Mouse (Mus musculus) hindbrain, postnatal 0 days (tissue): Measurements from ENCODE around the gene Olfr1200. TPM values are rescaled to one million over a fixed set of nuclear protein-coding genes. Genes with fewer than 3 reads are reported as not detected.

ENCODE experiments used
- ATAC-seq: fragments of 200-750 bp; cut with Nextera tagmentation; 2 replicates; pipeline ENCODE4 v1.8.0; 2017; ENCODE audit warnings: mild to moderate bottlenecking, moderate TSS enrichment, moderate library complexity
- DNase-seq: peaks from one replicate; pipeline ENCODE4 v3.0.0-alpha.2; 2015; ENCODE audit warnings: low spot score
- H3K27ac ChIP-seq: fragments of 300-500 bp; sonication (generic); 2 replicates; pipeline ENCODE4 v1.5.1; 2014; ENCODE audit warnings: mild to moderate bottlenecking
- H3K27me3 ChIP-seq: fragments of 300-500 bp; sonication (generic); 2 replicates; pipeline ENCODE4 v1.6.1; 2014; ENCODE audit warnings: low read length, mixed read lengths; ENCODE audit not compliant: insufficient read depth
- H3K36me3 ChIP-seq: fragments of 300-500 bp; sonication (generic); 2 replicates; pipeline ENCODE4 v1.6.1; 2014; ENCODE audit warnings: low read length, mixed read lengths; ENCODE audit not compliant: insufficient read depth
- H3K4me1 ChIP-seq: fragments of 300-500 bp; sonication (generic); 2 replicates; pipeline ENCODE4 v1.6.1; 2014; ENCODE audit warnings: antibody characterized with exemption, low read length, mixed read lengths; ENCODE audit not compliant: insufficient read depth
- H3K4me2 ChIP-seq: fragments of 300-500 bp; sonication (generic); 2 replicates; pipeline ENCODE4 v1.6.1; 2014; ENCODE audit warnings: low read depth, mild to moderate bottlenecking, low read length, moderate library complexity, mixed read lengths
- H3K4me3 ChIP-seq: fragments of 300-500 bp; sonication (generic); 2 replicates; pipeline ENCODE4 v1.5.1; 2014; ENCODE audit warnings: low read length
- H3K9ac ChIP-seq: fragments of 300-500 bp; sonication (generic); replicated peaks from 2 replicates; pipeline ENCODE4 v1.6.1; 2014; ENCODE audit warnings: mild to moderate bottlenecking, low read length, moderate library complexity, mixed read lengths
- H3K9me3 ChIP-seq: fragments of 300-500 bp; sonication (generic); 2 replicates; pipeline ENCODE4 v1.6.1; 2016; ENCODE audit warnings: low read length, mixed read lengths
- CTCF ChIP-seq: IDR thresholded peaks from 2 replicates; pipeline ENCODE4 v1.5.1; 2016; ENCODE audit warnings: antibody characterized with exemption, control low read depth, low read depth
- WGBS: fragments of 180-500 bp; shearing (Covaris S2); extraction: QIAGEN DNeasy Blood & Tissue Kit; methylation state at CpG from one replicate; pipeline ENCODE4 v1.1.7; 2014; 5-methylcytosine and 5-hydroxymethylcytosine counted together
- polyA plus RNA-seq: library from polyadenylated mRNA; unstranded; fragments of >200 nt; fragmentation: Nextera tagmentation; extraction: Ambion mirVana; gene quantifications from 2 replicates; pipeline ENCODE4 v1.2.1, GENCODE M21; 2015
- total RNA-seq: library from RNA; depleted of rRNA; stranded (reverse); fragments of >200 nt; gene quantifications from 2 replicates; pipeline ENCODE4 v1.2.3, GENCODE M21; 2014; rRNA removed

Gene Olfr1200
- not detected in 2 replicates for total RNA-seq
- not detected in 2 replicates for polyA plus RNA-seq

DNA sequence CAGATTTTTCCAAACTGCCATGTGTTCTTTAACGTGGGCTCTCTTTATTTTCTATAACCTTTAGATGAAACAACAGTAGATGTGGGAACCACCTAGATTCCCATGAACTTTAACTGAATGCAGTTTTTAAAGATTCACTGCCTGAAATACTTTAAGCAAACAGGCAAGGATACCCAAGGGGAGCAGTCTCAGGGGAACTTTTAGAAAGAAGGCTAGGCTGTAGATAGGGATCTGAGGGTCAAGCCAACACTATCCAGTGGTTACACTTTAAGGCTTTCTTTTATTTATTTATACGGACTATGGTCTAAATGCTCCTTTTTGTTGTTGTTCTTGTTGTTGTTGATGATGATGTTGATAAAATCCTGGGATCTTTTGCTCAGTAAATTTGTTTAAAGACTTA, at the start of gene Olfr1200:
Olfr1200 (minus strand) TSS at position 101 of the 400 bp plus-strand sequence.
- 79% methylated on average over 2 of the region's 2 CpGs for WGBS
- Histone ChIP-seq H3K9ac (no peak within 1 kb of the TSS), H3K4me1 (no peaks in the 10 kb centered on the region), H3K4me2 (no peak within 1 kb of the TSS), H3K4me3 (no peak within 1 kb of the TSS), H3K36me3 (no peaks in the 10 kb centered on the region), H3K9me3 (no peaks in the 10 kb centered on the region), H3K27ac (no peak within 1 kb of the TSS), H3K27me3 (no peaks in the 10 kb centered on the region)
- ATAC-seq (no peak), DNase-seq (no peak)
- no peak for TF ChIP-seq CTCF

DNA sequence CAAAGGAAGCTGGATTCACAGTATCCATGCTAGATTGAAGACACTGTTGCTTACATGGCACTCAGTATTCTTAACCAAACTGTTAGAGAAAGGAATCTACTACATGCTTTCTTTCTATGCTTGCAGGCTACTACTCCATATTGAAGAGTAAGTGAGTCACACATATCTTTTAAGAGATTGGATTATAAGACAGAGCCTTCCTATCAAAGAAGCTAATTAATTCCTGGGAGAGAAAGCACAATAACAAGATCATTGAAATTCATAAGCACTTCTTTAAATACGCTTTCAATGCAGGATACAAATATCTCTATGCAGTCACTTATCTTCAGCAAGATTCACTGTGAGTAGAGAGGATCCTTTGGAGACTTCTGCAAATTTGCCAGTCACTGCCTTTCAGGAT, 43.9 kb upstream of the Olfr1200 start, which contains the start of gene Olfr1202:
Olfr1202 (plus strand) TSS at position 301 of the 400 bp plus-strand sequence.
- H3K36me3 ChIP-seq: no peaks in the 10 kb centered on the region
- DNase-seq (no peak), ATAC-seq (no peak)
- 84% methylated on average over 1 of the region's 1 CpGs for WGBS
- H3K4me2 ChIP-seq: no peak within 1 kb of the TSS
- no peaks in the 10 kb centered on the region for H3K27me3 ChIP-seq
- no peak within 1 kb of the TSS for H3K4me3 ChIP-seq
- no peak for TF ChIP-seq CTCF
- no peak within 1 kb of the TSS for H3K27ac ChIP-seq
- no peaks in the 10 kb centered on the region for H3K4me1 ChIP-seq
- no peaks in the 10 kb centered on the region for H3K9me3 ChIP-seq
- H3K9ac ChIP-seq: no peak within 1 kb of the TSS

DNA sequence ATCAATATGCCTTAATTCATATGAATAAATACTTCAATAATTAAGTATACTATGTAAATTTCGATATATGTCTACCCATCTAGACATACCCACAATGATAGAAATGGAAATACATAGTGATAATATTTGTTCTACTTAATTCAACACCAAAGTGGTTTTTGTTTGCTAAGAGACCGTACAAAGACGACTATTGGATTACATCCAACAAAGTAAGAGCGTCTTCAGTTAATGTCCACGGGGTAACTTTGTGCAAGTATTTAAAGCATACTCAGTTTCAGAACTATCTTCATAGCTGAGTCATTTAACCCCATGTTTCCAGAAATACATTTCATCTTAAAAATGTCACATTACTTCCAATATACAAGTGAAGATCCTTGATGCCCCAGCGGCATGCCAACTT, 22.4 kb upstream of the Olfr1200 start, which contains the start of gene Olfr1201:
Olfr1201 (plus strand) TSS at position 301 of the 400 bp plus-strand sequence.
- H3K9me3 ChIP-seq: no peaks in the 10 kb centered on the region
- H3K4me2 ChIP-seq: no peak within 1 kb of the TSS
- no peak within 1 kb of the TSS for H3K9ac ChIP-seq
- DNase-seq (no peak), ATAC-seq (no peak)
- no peaks in the 10 kb centered on the region for H3K4me1 ChIP-seq
- no peak within 1 kb of the TSS for H3K4me3 ChIP-seq
- no peak within 1 kb of the TSS for H3K27ac ChIP-seq
- H3K36me3 ChIP-seq: no peaks in the 10 kb centered on the region
- H3K27me3 ChIP-seq: no peaks in the 10 kb centered on the region
- no peak for TF ChIP-seq CTCF
- WGBS: 78% methylated on average over 6 of the region's 6 CpGs

DNA sequence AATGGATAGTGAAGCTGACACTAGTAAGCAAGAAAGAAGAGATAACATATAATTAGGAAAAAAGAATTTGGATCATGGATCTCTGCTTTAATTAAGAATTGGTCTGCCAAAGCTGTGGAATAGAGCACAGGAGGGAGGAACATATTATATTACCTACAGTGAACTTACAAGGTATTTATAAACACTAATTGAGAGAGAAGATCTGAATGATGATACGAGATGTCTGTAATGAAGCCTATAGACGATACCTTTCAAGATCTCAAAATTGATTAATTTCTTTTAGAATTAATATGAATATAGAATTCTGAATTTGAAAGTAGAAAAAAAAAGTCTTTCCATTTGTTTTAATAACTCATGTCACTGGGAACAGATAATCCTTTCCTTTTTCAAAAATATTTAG, 9.9 kb downstream of the Olfr1200 start, which contains the start of gene Olfr1199:
Olfr1199 (minus strand) TSS at position 101 of the 400 bp plus-strand sequence.
- DNase-seq (no peak), ATAC-seq (no peak)
- no peaks in the 10 kb centered on the region for H3K27me3 ChIP-seq
- H3K27ac ChIP-seq: no peak within 1 kb of the TSS
- H3K4me1 ChIP-seq: no peaks in the 10 kb centered on the region
- WGBS: 96% methylated on average over 2 of the region's 2 CpGs
- H3K4me3 ChIP-seq: no peak within 1 kb of the TSS
- no peak within 1 kb of the TSS for H3K9ac ChIP-seq
- no peak within 1 kb of the TSS for H3K4me2 ChIP-seq
- no peaks in the 10 kb centered on the region for H3K9me3 ChIP-seq
- TF ChIP-seq CTCF: no peak
- H3K36me3 ChIP-seq: no peaks in the 10 kb centered on the region

DNA sequence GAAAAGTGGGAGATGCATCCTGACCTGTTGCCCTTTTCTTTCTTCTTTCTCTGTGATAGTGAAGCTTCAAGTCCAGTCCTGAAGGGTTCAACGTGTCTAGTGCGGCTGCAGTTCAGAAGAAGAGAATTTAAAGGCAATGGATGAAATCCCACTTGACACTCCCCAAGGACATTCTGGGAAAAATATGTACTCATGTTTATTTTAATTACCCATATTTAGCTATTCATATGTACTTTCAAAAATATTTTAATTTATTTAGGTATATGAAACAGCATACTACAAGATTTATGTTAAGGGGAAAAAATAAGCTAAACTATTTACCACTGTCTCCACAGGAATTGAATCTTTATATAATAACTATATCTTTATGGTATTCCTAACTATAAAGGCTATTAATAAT, 19.0 kb downstream of the Olfr1200 start, which contains the start of gene Olfr1198:
Olfr1198 (minus strand) TSS at position 101 of the 400 bp plus-strand sequence.
- no peak for ATAC-seq

DNA sequence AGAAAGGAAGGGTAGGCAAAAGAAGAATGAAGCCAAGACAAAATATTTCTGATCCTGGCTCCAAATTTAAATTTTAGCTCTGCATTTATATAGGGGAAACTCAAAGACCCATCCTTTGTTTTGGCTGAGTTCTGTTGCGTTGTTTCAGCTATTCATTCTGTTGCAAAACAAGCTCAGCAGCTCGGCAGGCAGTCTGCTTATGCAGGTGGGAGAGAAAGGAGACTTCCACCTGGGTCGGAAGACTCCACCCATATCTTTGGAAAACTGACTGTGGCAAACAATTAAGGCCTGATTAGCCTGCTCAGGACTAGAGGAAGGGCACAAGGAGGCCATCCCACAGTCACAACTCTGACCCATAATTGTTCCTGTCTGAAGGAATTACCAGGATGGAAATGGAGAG, 26.9 kb downstream of the Olfr1200 start:
- Histone ChIP-seq H3K9ac (no peak overlapping the region), H3K36me3 (no peaks in the 10 kb centered on the region), H3K9me3 (no peaks in the 10 kb centered on the region), H3K27ac (no peak overlapping the region), H3K4me2 (no peak overlapping the region), H3K27me3 (no peaks in the 10 kb centered on the region), H3K4me1 (no peaks in the 10 kb centered on the region), H3K4me3 (no peak overlapping the region)
- WGBS: 75% methylated on average over 3 of the region's 3 CpGs
- no peak for DNase-seq
- no peak for ATAC-seq
- no peak for TF ChIP-seq CTCF

More for the DNA sequence above, 19.0 kb downstream of the Olfr1200 start, which contains the start of gene Olfr1198:
- H3K4me2 ChIP-seq: no peak within 1 kb of the TSS
- no peaks in the 10 kb centered on the region for H3K4me1 ChIP-seq
- 79% methylated on average over 2 of the region's 2 CpGs for WGBS
- H3K9me3 ChIP-seq: no peaks in the 10 kb centered on the region
- no peak for DNase-seq
- no peaks in the 10 kb centered on the region for H3K36me3 ChIP-seq
- H3K9ac ChIP-seq: no peak within 1 kb of the TSS
- no peak within 1 kb of the TSS for H3K27ac ChIP-seq
- H3K27me3 ChIP-seq: no peaks in the 10 kb centered on the region
- no peak for TF ChIP-seq CTCF
- H3K4me3 ChIP-seq: no peak within 1 kb of the TSS

DNA sequence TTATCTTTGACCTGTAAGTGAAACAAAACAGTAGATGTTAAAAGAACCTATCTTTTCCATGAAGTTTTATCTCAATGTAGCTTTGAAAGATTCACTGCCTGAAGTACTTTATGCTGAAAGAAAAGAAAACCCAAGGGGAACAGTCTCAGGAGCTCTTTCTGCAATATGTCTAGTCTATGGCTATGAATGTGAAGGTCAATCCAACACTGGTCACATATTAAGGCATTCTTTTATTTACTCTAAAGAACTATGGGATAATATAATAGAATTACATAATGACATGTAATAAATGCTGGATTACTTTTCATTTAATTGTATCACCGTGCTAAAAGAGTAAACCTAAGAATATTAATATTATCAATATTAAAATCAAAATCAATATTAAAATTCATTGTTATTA, 38.0 kb downstream of the Olfr1200 start, which contains the start of gene Olfr1197:
Olfr1197 (minus strand) TSS at position 101 of the 400 bp plus-strand sequence.
- DNase-seq (no peak), ATAC-seq (no peak)
- Histone ChIP-seq H3K9ac (no peak within 1 kb of the TSS), H3K4me3 (no peak within 1 kb of the TSS), H3K4me2 (no peak within 1 kb of the TSS), H3K4me1 (no peaks in the 10 kb centered on the region), H3K27me3 (no peaks in the 10 kb centered on the region), H3K36me3 (no peaks in the 10 kb centered on the region), H3K27ac (no peak within 1 kb of the TSS), H3K9me3 (no peaks in the 10 kb centered on the region)
- 87% methylated on average over 1 of the region's 1 CpGs for WGBS
- no peak for TF ChIP-seq CTCF

Other genes starting within 250 kb of the Olfr1200 start
- gene Olfr1188, start 213.6 kb downstream of the Olfr1200 start, total RNA-seq: not detected in 2 replicates
- gene Olfr1188, start 213.6 kb downstream of the Olfr1200 start, polyA plus RNA-seq: not detected in 2 replicates
- not detected in 2 replicates for gene Olfr1189, start 184.0 kb downstream of the Olfr1200 start, total RNA-seq
- gene Olfr1189, start 184.0 kb downstream of the Olfr1200 start, polyA plus RNA-seq: not detected in 2 replicates
- not detected in 2 replicates for gene Olfr1191-ps1, start 129.9 kb downstream of the Olfr1200 start, total RNA-seq
- gene Olfr1191-ps1, start 129.9 kb downstream of the Olfr1200 start, polyA plus RNA-seq: not detected in 2 replicates
- gene Olfr1192-ps1, start 122.0 kb downstream of the Olfr1200 start, total RNA-seq: not detected in 2 replicates
- gene Olfr1192-ps1, start 122.0 kb downstream of the Olfr1200 start, polyA plus RNA-seq: not detected in 2 replicates
- not detected in 2 replicates for gene Olfr1193, start 94.9 kb downstream of the Olfr1200 start, total RNA-seq
- gene Olfr1193, start 94.9 kb downstream of the Olfr1200 start, polyA plus RNA-seq: not detected in 2 replicates
- not detected in 2 replicates for gene Olfr1195, start 81.3 kb downstream of the Olfr1200 start, total RNA-seq
- gene Olfr1195, start 81.3 kb downstream of the Olfr1200 start, polyA plus RNA-seq: not detected in 2 replicates
- not detected in 2 replicates for gene Olfr1196, start 65.9 kb downstream of the Olfr1200 start, total RNA-seq
- not detected in 2 replicates for gene Olfr1196, start 65.9 kb downstream of the Olfr1200 start, polyA plus RNA-seq
- not detected in 2 replicates for gene Olfr1197, start 38.1 kb downstream of the Olfr1200 start, total RNA-seq
- not detected in 2 replicates for gene Olfr1197, start 38.1 kb downstream of the Olfr1200 start, polyA plus RNA-seq
- not detected in 2 replicates for gene Olfr1198, start 19.1 kb downstream of the Olfr1200 start, total RNA-seq
- not detected in 2 replicates for gene Olfr1198, start 19.1 kb downstream of the Olfr1200 start, polyA plus RNA-seq
- not detected in 2 replicates for gene Olfr1199, start 10.0 kb downstream of the Olfr1200 start, total RNA-seq
- not detected in 2 replicates for gene Olfr1199, start 10.0 kb downstream of the Olfr1200 start, polyA plus RNA-seq
- gene Olfr1201, start 22.5 kb upstream of the Olfr1200 start, total RNA-seq: not detected in 2 replicates
- not detected in 2 replicates for gene Olfr1201, start 22.5 kb upstream of the Olfr1200 start, polyA plus RNA-seq
- gene Olfr1202, start 44.0 kb upstream of the Olfr1200 start, total RNA-seq: not detected in 2 replicates
- gene Olfr1202, start 44.0 kb upstream of the Olfr1200 start, polyA plus RNA-seq: not detected in 2 replicates
- not detected in 2 replicates for gene Olfr1205, start 59.2 kb upstream of the Olfr1200 start, total RNA-seq
- gene Olfr1205, start 59.2 kb upstream of the Olfr1200 start, polyA plus RNA-seq: not detected in 2 replicates
- not detected in 2 replicates for gene Olfr1204, start 78.8 kb upstream of the Olfr1200 start, total RNA-seq
- gene Olfr1204, start 78.8 kb upstream of the Olfr1200 start, polyA plus RNA-seq: not detected in 2 replicates
- gene Olfr1206, start 92.7 kb upstream of the Olfr1200 start, total RNA-seq: not detected in 2 replicates
- not detected in 2 replicates for gene Olfr1206, start 92.7 kb upstream of the Olfr1200 start, polyA plus RNA-seq
- not detected in 2 replicates for gene Olfr1208, start 131.8 kb upstream of the Olfr1200 start, total RNA-seq
- gene Olfr1208, start 131.8 kb upstream of the Olfr1200 start, polyA plus RNA-seq: not detected in 2 replicates
- gene Olfr1209, start 144.7 kb upstream of the Olfr1200 start, total RNA-seq: not detected in 2 replicates
- not detected in 2 replicates for gene Olfr1209, start 144.7 kb upstream of the Olfr1200 start, polyA plus RNA-seq
- not detected in 2 replicates for gene Olfr1211, start 167.6 kb upstream of the Olfr1200 start, total RNA-seq
- not detected in 2 replicates for gene Olfr1211, start 167.6 kb upstream of the Olfr1200 start, polyA plus RNA-seq
- gene Olfr1212, start 183.5 kb upstream of the Olfr1200 start, total RNA-seq: not detected in 2 replicates
- gene Olfr1212, start 183.5 kb upstream of the Olfr1200 start, polyA plus RNA-seq: not detected in 2 replicates
- not detected in 2 replicates for gene Gm13762, start 209.8 kb upstream of the Olfr1200 start, total RNA-seq
- not detected in 2 replicates for gene Gm13762, start 209.8 kb upstream of the Olfr1200 start, polyA plus RNA-seq
- gene Olfr1214, start 222.2 kb upstream of the Olfr1200 start, total RNA-seq: not detected in 2 replicates
- gene Olfr1214, start 222.2 kb upstream of the Olfr1200 start, polyA plus RNA-seq: not detected in 2 replicates
- gene Olfr1215, start 236.5 kb upstream of the Olfr1200 start, total RNA-seq: not detected in 2 replicates
- not detected in 2 replicates for gene Olfr1215, start 236.5 kb upstream of the Olfr1200 start, polyA plus RNA-seq
- gene Olfr1216, start 247.9 kb upstream of the Olfr1200 start, total RNA-seq: not detected in 2 replicates
- not detected in 2 replicates for gene Olfr1216, start 247.9 kb upstream of the Olfr1200 start, polyA plus RNA-seq